Mouse (Mus musculus): Measurements from ENCODE around the gene Hist2h2be.
"Not testable (repeated sequence)": the region's sequence is repeated elsewhere in the genome, so short reads cannot be mapped to it uniquely, and the experiment has no call there.

Gene Hist2h2be

DNA sequence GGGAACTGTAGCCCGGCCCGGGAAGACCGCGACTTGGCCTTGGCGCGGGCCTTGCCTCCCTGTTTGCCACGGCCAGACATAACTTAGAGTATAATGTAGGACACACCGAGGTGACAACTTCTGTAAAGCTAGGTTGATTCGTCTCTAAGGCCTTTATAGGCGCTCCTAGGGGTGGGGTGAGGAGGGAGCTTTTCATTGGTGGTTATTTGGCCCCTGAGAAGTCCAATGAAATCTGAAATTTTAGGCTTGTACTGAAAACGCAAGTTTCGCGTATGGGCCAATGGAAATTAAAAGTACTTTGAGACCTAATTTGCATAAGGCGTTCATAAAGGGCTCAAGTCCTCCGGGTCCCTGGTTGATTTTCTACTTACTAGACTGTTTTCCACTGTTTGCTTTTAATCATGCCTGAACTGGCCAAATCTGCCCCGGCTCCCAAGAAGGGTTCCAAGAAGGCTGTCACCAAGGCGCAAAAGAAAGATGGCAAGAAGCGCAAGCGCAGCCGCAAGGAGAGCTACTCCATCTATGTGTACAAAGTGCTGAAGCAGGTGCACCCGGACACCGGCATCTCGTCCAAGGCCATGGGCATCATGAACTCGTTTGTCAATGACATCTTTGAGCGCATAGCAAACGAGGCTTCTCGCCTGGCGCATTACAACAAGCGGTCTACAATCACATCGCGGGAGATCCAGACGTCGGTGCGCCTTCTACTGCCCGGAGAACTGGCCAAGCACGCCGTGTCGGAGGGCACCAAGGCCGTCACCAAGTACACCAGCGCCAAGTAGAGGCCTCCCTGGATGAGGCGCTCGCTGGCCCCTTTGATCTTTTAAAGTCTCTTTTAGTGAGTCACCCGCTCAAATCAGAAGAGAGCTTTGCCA, at the start of gene Hist2h2be, which contains the start of gene Hist2h2ac:
Hist2h2be (plus strand) TSS at position 355 of the 875 bp plus-strand sequence.
Hist2h2ac (minus strand) TSS at position 116 of the 875 bp plus-strand sequence.
- peak; percentile 42 for DNase-seq

DNA sequence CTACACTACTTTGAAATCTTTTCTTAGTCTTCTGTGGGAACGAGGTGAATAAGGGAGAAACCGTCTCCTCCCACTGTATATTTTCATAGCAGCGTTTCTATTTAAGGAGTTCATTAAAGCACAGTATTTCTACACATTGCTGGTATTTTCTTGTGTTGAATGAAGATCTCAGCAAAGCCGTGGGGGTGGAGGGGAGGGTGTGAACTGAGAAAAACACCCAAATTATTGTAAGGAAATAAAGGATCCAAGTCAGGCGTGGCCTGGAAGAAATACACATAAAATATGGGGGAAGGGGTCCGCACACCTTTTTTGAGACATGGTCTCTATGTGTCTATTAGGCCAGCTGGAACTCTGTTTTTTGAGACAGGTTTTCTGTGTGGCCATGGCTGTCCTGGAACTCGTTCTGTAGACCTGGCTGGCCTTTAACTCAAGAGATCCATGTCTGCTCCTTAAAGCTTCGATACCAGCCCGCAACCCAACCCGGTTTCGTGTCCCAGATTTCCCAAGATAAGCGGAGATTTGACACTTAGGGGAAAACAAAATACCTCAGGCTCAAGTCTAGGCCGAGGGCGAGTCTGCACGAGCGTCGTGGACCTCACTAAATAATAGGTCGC, 49.2 kb upstream of the Hist2h2be start:
- DNase-seq: no peak

DNA sequence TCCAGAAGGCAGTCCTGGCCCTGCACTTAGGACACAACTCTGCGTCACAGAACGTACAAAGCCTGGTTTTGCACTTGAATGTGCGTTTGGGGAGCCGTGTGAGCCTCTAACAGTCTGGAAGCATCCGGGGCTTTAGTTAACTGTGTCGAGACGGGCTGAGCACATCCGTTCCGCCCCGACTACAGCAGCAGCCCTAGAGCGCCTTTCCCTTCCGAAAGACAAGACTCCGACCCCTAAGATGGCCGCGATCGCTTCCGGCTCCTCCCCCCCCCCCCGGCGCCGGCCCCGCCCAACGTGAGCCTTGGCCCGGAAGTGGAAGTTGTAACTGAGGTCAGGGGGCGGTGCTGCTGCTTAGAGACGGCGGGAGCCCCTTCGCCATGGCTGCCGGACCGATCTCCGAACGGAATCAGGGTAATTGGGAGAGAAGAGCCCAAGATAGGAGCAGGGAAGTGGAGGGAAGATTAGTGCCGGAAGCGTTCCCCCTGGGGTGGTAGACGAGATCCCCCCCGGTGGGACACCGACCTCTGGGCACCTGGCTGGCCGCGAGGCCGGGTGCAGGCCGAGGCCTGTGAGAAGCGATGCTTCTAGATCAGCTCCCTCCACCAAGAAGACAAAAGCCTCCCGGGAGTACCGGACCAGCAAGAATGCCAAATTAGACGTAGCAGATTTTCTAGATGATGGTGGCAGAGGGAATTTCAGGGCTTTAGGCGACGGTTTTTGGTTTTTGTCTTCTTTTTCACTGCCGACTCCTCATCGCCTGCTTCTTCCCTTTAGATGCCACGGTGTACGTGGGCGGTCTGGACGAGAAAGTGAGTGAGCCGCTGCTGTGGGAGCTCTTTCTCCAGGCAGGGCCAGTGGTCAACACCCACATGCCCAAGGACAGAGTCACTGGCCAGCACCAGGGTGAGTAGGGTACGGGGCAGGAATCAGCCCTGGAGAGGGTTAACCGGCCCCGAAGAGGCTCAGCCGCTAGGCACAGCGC, 48.4 kb upstream of the Hist2h2be start, which contains the start of gene Sf3b4:
Sf3b4 (plus strand) TSS at position 136 of the 982 bp plus-strand sequence.
- peak; percentile 80 for DNase-seq

DNA sequence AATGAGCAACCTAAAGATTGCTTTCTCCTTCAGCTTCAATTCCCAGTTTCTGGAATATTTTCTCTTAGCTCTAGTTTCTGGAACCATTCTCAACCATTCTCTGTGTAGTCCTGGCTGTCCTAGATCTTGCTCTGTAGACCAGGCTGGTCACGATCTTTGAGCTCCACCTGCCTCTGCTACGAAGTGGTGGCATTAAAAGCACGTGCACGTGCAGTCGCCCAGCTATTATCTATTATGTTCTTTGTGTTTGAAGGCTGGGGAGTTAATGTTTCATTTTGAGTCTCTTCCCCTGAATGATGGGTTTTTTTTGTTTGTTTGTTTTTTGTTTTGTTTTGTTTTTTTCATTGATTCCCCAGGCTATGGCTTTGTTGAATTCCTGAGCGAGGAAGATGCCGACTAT, 47.7 kb upstream of the Hist2h2be start:
- no peak for DNase-seq

DNA sequence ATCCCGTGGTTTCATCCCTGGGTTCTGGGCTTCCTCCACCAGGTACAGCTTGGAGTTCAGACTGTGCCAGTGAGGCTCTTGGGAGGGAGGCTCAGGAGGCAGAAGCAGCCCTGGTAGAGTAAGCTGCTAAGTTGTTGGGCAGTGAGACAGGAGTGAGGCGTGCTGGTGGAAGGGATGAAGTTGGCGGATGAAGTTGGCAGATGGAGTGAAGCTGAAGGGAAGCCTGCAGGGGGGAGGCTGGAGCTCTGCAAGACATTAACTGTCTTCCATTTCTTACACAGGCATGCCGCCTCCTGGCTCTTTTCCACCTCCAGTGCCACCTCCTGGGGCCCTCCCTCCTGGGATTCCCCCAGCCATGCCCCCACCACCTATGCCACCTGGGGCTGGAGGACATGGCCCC, 46.9 kb upstream of the Hist2h2be start:
- not testable (repeated sequence) for DNase-seq

DNA sequence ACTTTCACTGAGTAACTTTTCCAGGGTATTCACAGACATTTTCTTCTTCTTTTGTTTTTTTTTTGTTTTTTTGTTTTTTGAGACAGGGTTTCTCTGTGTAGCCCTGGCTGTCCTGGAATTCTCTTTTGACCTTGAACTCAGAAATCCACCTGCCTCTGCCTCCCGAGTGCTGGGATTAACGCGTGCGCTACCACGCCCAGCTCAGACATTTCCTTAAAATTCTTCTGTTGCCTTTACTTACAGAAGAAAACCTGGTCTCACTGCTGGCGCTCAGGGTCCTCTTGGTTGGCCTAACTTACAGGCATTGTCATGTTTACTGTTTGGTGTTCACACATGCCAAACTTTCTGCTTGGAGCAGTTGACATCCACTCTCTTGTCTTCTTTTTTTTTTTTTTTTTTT, 45.7 kb upstream of the Hist2h2be start:
- DNase-seq: no peak

DNA sequence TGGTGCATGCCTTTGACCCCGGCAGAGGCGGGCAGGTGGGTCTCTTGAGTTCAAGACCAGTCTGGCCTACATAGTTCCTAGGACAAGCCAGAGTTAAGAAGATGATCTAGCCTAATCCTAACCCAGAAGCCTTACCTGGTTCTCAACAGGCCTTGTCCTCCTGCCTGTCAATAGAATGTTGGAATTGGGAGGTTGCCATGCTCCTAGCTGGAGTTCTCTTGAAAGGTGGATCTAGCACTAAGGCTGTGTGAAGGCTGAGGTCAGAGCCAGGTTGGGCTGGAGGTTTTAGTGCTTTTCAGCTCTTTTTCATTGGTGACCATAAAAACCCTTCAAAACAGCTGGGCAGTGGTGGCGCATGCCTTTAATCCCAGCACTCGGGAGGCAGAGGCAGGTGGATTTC, 42.5 kb upstream of the Hist2h2be start:
- DNase-seq: no peak

DNA sequence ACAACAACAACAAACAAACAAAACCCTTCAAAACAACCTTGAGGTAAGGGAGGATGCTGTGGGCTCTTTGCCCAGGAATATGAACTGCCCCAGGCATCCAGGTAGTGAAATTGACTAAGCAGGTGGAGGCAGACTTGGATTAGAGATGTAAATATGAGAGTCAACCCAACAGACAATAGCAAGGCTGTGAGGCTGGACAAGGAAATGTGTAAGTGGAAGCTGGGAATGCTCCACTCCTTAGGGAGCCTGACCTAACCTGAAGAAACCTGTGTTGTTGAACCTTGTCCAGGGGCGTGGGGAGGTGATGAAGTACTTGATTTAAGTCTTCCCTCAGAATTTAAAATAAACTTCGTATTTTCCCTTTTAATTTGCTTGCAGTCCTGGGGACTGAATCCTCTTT, 42.0 kb upstream of the Hist2h2be start:
- DNase-seq: no peak

DNA sequence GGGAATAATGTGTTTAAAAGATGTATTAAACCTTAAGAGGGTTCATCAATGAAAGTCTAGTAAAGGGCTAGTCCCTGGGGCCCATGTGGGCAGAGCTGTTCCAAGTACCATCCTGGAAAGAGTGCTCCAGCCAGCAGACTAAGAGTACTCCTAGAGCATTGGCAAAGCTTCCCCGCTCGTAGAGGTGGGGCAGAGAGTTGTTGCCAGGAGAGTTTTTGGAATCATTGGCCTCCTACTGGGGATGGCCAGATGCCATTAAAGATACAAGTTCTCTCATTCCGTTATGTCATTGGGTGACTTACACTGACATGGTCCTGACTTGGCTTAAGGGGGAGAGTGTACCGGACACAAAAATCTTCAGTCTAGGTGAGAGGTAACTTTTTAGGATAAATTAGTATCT, 41.4 kb upstream of the Hist2h2be start:
- DNase-seq: no peak

DNA sequence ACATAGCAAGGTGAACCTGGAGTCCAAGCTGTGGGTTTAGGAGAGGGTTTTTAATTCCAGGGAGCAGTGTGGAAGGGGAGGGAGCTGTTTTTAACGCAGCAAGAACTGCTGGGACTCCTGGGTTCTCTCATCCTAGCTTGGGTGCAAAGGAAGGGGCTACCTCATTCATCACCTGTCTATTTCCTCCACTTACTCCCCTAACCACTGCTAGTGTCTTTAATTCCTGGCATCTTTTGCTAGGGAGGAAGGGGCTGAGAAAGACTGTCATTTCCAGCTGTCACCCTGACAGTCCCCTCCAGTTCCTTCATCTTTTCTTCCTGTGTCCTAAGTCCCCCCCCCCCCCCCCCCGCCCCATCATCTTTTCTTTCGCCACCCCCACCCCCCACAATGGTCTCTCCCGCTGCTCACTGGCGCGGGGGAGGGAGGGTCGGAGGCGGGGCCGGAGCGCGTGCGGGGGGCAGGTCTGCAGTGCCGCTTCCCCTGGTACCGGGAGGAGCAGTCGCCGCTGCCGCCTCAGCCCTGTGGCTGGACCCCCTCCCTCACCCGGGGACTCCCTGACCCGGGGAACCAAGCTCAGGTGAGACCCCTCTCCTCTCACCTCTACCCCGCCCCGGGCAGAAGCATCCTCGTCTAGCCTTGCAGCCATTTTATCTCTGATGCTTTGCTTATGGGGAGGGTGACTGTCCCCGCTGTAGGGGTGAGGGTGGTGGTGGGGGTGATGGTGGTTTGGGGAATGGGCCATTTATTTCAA, 40.0 kb upstream of the Hist2h2be start, which contains the start of gene Sv2a:
Sv2a (plus strand) TSS at position 425 of the 751 bp plus-strand sequence.
- peak; percentile 82 for DNase-seq

DNA sequence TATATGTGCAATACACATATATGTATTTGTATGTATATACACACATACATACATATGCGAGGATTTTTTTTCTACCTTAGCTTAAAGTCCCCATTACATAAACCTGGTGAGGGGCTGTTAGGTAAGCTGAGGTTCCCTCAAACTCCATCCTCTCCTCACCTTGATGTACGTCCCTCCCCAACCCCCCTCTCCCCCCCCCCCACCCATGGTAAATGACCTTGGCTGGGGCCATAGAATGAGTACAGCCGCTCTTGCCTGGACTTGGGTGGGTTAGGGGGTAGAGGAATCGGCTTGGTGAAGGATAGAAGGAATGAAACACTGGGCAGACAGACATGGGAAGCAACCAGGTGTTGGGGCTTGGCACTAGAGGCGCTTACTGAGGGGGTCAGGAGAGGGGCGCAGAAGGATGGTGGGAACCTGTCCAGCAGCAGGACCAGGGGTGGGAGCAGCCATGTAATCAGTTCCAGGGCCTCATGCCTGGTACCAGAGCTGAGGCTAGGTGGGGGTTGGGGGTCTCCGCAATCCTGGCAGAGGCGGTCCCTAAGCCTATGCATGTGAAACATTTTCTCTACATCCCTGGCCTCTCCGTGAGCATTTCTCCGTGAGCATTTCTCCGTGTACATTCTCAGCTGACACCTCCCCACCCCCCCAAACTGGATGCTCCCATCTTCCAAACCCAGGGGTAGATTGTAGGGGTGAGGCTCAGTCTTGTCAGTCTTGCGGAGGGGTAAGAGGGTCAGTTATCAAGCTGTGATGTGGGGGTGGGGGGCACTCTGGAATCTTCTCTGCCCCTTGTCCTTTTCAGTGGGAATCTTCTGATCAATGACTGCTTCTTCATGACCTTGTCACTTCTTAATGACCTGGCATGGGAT, 39.2 kb upstream of the Hist2h2be start:
- peak; percentile 48 for DNase-seq

DNA sequence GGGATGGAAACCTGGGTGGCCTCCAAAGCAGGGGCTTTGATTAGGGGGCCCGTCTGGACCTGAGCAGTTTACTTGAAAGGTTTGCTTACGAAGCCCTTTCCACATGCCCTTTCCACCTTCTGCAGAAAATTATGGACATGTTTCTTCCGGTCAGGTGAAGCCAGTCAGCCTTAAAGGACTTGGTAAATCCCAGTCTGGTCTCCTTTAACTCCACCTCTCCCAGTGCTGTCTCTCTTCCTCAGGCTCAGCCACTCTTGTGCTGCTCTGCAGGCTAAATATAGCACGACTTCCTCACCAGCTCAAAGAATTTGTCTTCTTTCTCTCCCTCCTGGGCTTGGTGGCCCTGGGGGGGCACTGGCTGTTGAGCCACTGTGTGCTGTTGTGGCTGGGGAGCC, 38.5 kb upstream of the Hist2h2be start:
- no peak for DNase-seq

DNA sequence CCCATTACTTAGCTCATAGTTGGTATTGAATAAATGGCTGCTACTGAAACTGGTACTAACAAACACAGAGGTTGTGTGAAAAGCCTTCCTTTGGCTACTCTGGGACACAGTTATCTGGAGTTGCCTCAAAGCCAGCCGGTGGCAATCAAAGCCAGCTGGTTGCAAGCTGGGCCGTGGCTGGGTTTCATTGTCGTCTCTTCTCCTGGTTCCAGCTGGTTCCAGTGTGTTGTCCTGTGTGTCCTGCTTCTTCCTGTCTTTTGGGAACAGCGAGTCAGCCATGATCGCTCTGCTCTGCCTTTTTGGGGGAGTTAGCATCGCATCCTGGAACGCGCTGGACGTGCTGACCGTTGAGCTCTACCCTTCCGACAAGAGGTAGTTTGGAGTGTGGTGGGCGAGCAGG, 27.9 kb upstream of the Hist2h2be start:
- DNase-seq: no peak

DNA sequence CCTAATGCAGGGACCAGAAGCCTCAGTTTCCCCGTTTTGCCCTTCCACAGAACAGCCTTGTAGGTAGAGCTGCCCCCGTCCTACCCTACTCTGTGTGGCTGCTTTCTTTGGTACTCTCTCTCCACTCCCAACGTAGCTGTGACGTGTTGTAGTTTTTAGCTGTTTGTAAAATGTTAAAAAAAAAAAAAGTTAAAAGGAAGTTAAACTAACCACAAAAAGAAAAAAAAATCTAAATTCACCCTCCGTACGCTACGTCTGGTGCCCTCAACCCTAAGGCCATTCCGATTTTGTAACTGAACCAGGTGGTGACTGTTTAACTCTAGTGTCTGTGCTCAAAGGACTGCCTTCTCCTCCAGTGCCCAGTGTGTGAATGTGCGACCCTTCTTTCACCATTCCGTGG, 26.0 kb upstream of the Hist2h2be start:
- DNase-seq: no peak

DNA sequence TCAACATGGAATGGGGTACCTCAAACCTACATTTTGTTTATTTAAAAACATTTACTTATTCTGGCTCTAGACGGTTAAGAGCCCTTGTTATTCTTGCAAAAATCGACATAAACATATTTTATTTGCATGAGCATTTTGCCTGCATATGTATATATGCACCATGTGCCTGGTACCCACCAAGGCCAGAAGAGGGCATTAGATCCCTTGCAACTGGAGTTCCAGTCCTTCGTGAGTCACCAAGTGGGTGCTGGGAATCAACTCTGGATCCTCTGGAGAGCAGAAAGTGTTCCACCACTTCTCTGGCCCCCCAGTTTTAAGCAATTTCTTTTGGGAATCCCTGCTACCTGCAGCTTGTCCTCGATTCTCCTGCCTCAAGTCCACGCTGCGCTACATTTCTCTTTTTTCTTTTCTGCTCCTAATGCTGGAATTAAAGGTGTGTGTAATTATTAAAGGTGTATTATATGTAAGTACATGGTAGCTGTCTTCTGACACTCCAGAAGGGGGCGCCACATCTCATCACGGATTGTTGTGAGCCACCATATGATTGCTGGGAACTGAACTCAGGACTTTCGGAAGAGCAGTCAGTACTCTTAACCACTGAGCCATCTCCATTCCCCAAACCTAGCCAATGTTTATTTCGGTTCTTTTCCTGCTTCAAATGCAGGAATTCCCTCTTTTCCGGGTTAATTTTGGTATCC, 25.2 kb upstream of the Hist2h2be start:
- no peak for DNase-seq

DNA sequence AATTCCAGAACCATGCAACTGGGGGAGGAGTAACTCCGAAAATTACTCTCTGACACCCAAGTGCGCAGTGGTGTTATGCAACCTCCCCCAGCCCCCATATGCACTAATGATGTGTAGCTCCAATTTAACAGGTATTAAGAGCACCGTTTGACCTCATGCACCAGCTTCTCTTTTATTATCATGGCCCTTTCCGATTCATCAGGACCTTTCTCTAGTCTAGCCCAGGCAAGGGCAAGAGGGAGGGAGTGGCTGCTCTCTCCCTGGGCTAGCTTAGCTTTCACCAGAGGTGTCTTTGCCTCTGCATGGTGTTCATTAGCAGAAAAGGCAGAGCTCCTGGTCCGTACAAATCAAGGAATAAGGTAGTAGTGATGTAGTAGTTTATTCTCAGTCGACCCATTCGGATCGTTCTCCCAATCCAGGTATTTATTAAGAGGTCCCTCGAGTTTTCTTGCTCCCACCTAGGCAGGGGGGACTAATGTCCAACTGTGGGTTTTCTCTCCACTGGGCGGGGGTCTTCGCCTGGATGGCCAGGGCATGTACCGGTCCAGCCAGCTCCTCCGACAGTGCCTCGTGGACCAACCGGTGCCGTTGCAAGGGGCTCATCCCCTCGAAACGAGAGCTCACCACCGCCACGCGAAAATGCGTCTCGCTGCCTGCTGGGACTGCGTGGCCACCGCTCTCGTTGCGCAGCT, 24.3 kb upstream of the Hist2h2be start:
- DNase-seq: no peak

DNA sequence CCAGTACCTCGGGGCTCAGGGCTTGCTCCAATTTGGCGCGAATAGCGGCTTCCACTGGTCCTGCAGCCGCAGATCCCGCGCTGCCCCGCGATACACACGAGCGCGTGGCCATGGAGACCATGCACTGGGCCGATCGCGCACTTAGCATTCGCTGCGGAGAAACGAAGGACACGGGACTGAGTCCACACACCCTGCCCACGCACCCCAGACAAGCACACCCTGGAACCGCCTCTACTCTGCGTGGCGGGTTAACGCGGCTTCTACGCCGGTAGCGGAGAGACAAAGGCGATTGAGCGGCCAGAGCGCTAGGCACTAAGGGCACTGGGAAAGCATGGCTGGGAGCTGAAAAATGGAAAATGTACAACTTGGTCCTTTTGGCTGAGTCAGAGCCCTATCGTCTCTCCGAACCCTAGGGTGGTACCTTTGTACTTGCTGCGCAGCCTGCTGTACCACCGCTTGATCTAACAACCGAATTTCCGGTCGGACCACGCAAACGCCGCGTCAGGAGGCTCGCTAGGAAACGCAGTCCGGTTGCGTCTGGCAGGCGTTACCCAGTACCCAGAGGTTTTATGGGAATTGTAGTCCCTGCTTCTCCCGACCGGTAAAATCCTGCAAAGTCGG, 23.7 kb upstream of the Hist2h2be start:
- peak; percentile 91 for DNase-seq

DNA sequence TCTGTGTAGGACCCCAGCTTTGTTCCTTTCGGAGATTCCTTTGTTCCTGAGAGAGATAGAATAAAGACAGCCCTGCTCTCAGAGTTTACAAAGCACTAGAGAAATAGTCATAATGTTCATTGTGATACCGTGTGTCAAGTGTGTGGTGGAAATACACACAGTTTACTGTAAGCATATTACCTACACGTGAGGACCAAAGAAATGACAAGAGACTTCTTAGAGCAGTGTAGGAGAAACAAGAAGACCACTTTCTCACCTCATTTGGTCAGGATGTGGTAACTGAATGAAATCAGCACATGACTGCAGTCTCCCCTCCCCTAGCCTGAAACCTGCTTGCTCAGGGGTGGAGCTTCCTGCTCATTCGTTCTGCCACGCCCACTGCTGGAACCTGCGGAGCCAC, 22.7 kb upstream of the Hist2h2be start:
- DNase-seq: no peak

DNA sequence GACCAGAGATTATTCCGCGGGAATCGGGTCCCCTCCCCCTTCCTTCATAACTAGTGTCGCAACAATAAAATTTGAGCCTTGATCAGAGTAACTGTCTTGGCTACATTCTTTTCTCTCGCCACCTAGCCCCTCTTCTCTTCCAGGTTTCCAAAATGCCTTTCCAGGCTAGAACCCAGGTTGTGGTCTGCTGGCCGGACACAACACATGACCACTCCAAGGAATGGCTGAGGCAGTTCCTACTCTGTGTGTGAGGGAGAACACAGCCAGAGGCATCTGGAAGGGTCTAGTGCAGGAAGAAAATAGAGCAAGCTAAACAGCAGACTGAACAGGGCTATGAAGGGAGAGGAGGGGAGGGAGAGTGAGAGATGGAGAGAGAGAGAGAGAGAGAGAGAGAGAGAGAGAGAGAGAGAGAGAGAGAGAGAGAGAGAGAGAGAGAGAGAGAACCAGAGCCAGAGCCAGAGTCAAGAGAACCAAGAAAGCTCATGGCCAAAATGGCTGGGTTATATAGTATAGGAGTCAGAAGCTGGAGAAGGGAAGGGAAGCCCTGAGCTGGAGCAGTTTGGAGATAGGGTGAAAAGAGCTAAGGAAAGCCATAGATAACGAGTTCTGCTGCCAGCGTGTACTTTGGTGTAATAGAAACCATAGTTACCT, 22.2 kb upstream of the Hist2h2be start:
- not testable (repeated sequence) for DNase-seq

Data from right cerebral cortex, postnatal 14 days (tissue).